Mouse (Mus musculus) kidney, postnatal 25 days (tissue): Measurements from ENCODE around the gene Cox20.
A peak's percentile ranks its signal among the peaks of the same experiment; 100 is the strongest.
"Not testable (repeated sequence)": the region's sequence is repeated elsewhere in the genome, so short reads cannot be mapped to it uniquely, and the experiment has no call there.

ENCODE experiments used
- DNase-seq, 2 experiments: peaks; one replicate each; pipeline ENCODE4 v3.0.0; 2021; ENCODE audit warnings: mixed read lengths in 2 of 2

Gene Cox20

GRCm38 (mm10) chr1:178318389-178319184 lies at the start of gene Cox20:
Cox20 (plus strand) TSS chr1:178319130.
- DNase-seq = peak; percentile 98 to 99

- DNase-seq = no peak
Measured at GRCm38 (mm10) chr1:178270635-178271034, 48.3 kb upstream of the Cox20 start.

- DNase-seq = no peak
Measured at GRCm38 (mm10) chr1:178275174-178275730, 43.7 kb upstream of the Cox20 start.

- no peak for DNase-seq
Measured at GRCm38 (mm10) chr1:178275738-178276053, 43.2 kb upstream of the Cox20 start.

GRCm38 (mm10) chr1:178276054-178276911 lies 42.6 kb upstream of the Cox20 start:
- DNase-seq = peak; percentile 53 to 69

GRCm38 (mm10) chr1:178283314-178283713 lies 35.6 kb upstream of the Cox20 start:
- DNase-seq = not testable (repeated sequence)

- no peak for DNase-seq
Measured at GRCm38 (mm10) chr1:178283946-178284720, 34.8 kb upstream of the Cox20 start.

- no peak for DNase-seq
Measured at GRCm38 (mm10) chr1:178287601-178288176, 31.2 kb upstream of the Cox20 start.

GRCm38 (mm10) chr1:178291716-178292115 lies 27.2 kb upstream of the Cox20 start:
- DNase-seq = no peak

- DNase-seq = no peak
Measured at GRCm38 (mm10) chr1:178294051-178294450, 24.9 kb upstream of the Cox20 start.

- not testable (repeated sequence) for DNase-seq
Measured at GRCm38 (mm10) chr1:178301261-178301660, 17.7 kb upstream of the Cox20 start.

GRCm38 (mm10) chr1:178303425-178303824 lies 15.5 kb upstream of the Cox20 start:
- DNase-seq = peak; percentile 76 to 91

GRCm38 (mm10) chr1:178309487-178309886 lies 9.4 kb upstream of the Cox20 start:
- no peak for DNase-seq

GRCm38 (mm10) chr1:178310128-178310527 lies 8.8 kb upstream of the Cox20 start:
- no peak for DNase-seq

- DNase-seq = no peak
Measured at GRCm38 (mm10) chr1:178313039-178313597, 5.8 kb upstream of the Cox20 start.

GRCm38 (mm10) chr1:178314236-178314635 lies 4.7 kb upstream of the Cox20 start:
- DNase-seq = no peak

GRCm38 (mm10) chr1:178317275-178318001 lies 1.5 kb upstream of the Cox20 start:
- no peak for DNase-seq

GRCm38 (mm10) chr1:178318002-178318388 lies 935 bp upstream of the Cox20 start:
- DNase-seq = peak; percentile 88 to 95

GRCm38 (mm10) chr1:178319295-178320037 lies 536 bp downstream of the Cox20 start:
- peak in 1 of 2 experiments; percentile 49 for DNase-seq

- DNase-seq = no peak
Measured at GRCm38 (mm10) chr1:178320038-178320722, 1.2 kb downstream of the Cox20 start.
